ENCODE assay signal across 12 mouse cellular contexts in the genomic region with DNA sequence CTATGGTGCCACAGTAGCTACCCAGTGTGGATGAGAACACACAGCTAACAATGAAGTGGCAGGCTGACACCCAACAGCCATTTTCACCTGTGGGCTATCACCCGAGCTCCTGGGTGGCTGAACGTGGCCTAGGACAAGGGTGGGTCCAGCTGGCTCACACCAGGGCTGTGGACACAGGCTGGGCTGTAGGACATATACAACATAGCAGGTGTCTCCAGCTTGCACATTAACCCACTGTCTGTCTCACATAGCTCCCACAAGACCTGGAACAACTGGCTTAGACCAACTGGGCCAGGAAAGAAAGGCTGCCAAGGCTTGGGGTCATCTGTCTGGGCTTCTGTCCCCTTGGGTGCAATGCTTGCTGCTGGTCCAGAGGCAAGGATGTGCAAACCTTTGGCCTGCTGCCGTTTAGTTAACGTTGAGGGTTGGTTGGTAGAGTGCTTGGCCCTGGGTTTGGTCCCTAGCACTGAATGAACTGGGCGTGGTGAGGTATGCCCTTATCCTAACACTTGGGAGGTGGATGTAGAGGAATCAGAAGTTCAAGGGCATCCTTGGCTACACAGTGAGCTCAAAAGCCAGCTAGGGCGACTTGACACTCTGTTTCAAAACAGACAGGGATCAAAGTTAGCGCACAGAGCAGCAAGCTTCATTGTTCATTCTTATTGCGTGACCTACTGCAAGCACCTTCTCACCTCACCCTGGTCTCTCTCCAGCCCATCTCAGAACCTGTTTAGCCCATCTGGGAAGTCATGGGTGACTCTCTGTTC. TPM values are rescaled to one million over a fixed set of nuclear protein-coding genes. Genes with fewer than 3 reads are reported as not detected.
DNase-seq lines count a peak whose midpoint lies in the region; ATAC-seq and TF ChIP-seq lines count a peak whose summit lies in the region.
"Had no signal": no experiment of that assay in that cellular context is flagged by ENCODE, and none has a peak within 500 bp of the region (broad histone marks: within the 10 kb centered on the region; RNA-seq: fewer than 3 reads in every experiment).

No protein-coding gene starts in this region.

- WGBS in liver, postnatal 0 days (ENCODE audit: insufficient replicate concordance), result 73% methylated on average over 8 of the region's 8 CpGs

- TF ChIP-seq EP300 in liver, postnatal 0 days (IDR thresholded peaks at IDR 0.05; ENCODE audit: low read depth), result no peak

- no peak overlapping the region for H3K9ac ChIP-seq in liver, postnatal 0 days (replicated peaks)
- H3K9ac ChIP-seq: embryonic facial prominence, embryonic 12.5 days had no signal

- peak overlapping the region; percentile 96 for H3K27ac ChIP-seq in brown adipose tissue, adult 24 weeks (replicated peaks; ENCODE audit: low read depth, low read length)
- peak overlapping the region; percentile 93 for H3K27ac ChIP-seq in liver, postnatal 0 days (ENCODE audit: low read depth)
- H3K27ac ChIP-seq: left cerebral cortex, adult 2 months had no signal

- H3K9me3 ChIP-seq in liver, postnatal 0 days (ENCODE audit: low read length), result no peaks in the 10 kb centered on the region
- H3K9me3 ChIP-seq: embryonic facial prominence, embryonic 12.5 days had no signal

- peaks cover 49% of the 10 kb centered on the region for H3K4me1 ChIP-seq in brown adipose tissue, adult 24 weeks (ENCODE audit: control insufficient read depth, insufficient read depth, insufficient read length, low read length)
- H3K4me1 ChIP-seq in liver, postnatal 0 days (ENCODE audit: insufficient read depth), result peaks cover 50% of the 10 kb centered on the region

- ATAC-seq in liver, postnatal 0 days, result no peak
- ATAC-seq: inflammation-experienced regulatory T-cells, adult 6 months had no signal

- no peaks in the 10 kb centered on the region for H3K27me3 ChIP-seq in liver, postnatal 0 days (ENCODE audit: insufficient read depth, low read length)
- H3K27me3 ChIP-seq: embryonic facial prominence, embryonic 12.5 days had no signal

- no peaks in the 10 kb centered on the region for H3K36me3 ChIP-seq in liver, postnatal 0 days (replicated peaks; ENCODE audit: insufficient read depth, low read length)
- H3K36me3 ChIP-seq: embryonic facial prominence, embryonic 12.5 days had no signal

- no peak overlapping the region for H3K4me2 ChIP-seq in liver, postnatal 0 days (ENCODE audit: low read depth, low read length)

- TF ChIP-seq CTCF in liver, postnatal 0 days (IDR thresholded peaks at IDR 0.05; ENCODE audit: low read depth), result no peak

- DNase-seq in adrenal gland, postnatal 10 days, result peak; percentile 78
- DNase-seq in adrenal gland, adult 8-10 months, result no peak
- DNase-seq in kidney, postnatal 10 days, result peak; percentile 34
- no peak for DNase-seq in kidney, adult 9 months
- DNase-seq in liver, postnatal 0 days, result no peak
- no peak for DNase-seq in cerebellum, adult 11 months
- no peak for DNase-seq in layer of hippocampus, adult 9-10 months (ENCODE audit: low spot score)
- DNase-seq: cerebellum, adult 11-12 months had no signal

- H3K4me3 ChIP-seq in brown adipose tissue, adult 24 weeks (ENCODE audit: insufficient read depth, low read depth, low read length), result no peak overlapping the region
- no peak overlapping the region for H3K4me3 ChIP-seq in liver, postnatal 0 days (ENCODE audit: low read depth, low read length)
- H3K4me3 ChIP-seq: left cerebral cortex, adult 2 months had no signal

RNA-seq across cellular contexts. Expression of a gene that starts 36.0 kb away (rescaled TPM):
- 10 to 100 TPM; 45.4 to 52.7 TPM for total RNA-seq in adrenal gland, postnatal 10 days (2021)
- total RNA-seq in adrenal gland, adult 8-10 months (2022), result 10 to 100 TPM; 59.3 to 67.0 (median 62.9) TPM
- 21.7 and 21.9 TPM in 2 replicates for polyA plus RNA-seq in brown adipose tissue, adult 24 weeks (2012; ENCODE audit: insufficient read depth, insufficient read length, missing spikeins)
- polyA plus RNA-seq in liver, postnatal 0 days (2015; fragmentation: Nextera tagmentation; extraction: Ambion mirVana), result 15.5 and 17.0 TPM in 2 replicates

RNA-seq across cellular contexts. Expression of a gene that starts 36.3 kb away (rescaled TPM):
- total RNA-seq in adrenal gland, postnatal 10 days (2021), result 100 to 1,000 TPM in 1 of 2 experiments, 10 to 100 TPM in 1; 46.2 to 129 TPM
- 10 to 100 TPM; 27.9 to 91.5 (median 34.7) TPM for total RNA-seq in adrenal gland, adult 8-10 months (2022)
- 6.1 and 17.7 TPM in 2 replicates for polyA plus RNA-seq in brown adipose tissue, adult 24 weeks (2012; ENCODE audit: insufficient read depth, insufficient read length, missing spikeins)
- polyA plus RNA-seq in liver, postnatal 0 days (2015; fragmentation: Nextera tagmentation; extraction: Ambion mirVana), result 3.6 and 5.2 TPM in 2 replicates

Comparison
In these comparisons a context has a peak if more than half of its experiments do, and no peak if none do; other contexts are left out.
1. DNase-seq: peak in adrenal gland, postnatal 10 days (single experiment) and kidney, postnatal 10 days (single experiment); none in adrenal gland, adult 8-10 months (single experiment), kidney, adult 9 months (single experiment), liver, postnatal 0 days (single experiment), cerebellum, adult 11 months (single experiment) and layer of hippocampus, adult 9-10 months (single experiment).